Mouse (Mus musculus): ENCODE measurements at regions not wholly inside any gene's neighbourhood (a gene's known extent, or its start where the extent isn't known, plus 50 kb on each side); places are given as distances from the start of the nearest gene placed in this dataset.

DNA sequence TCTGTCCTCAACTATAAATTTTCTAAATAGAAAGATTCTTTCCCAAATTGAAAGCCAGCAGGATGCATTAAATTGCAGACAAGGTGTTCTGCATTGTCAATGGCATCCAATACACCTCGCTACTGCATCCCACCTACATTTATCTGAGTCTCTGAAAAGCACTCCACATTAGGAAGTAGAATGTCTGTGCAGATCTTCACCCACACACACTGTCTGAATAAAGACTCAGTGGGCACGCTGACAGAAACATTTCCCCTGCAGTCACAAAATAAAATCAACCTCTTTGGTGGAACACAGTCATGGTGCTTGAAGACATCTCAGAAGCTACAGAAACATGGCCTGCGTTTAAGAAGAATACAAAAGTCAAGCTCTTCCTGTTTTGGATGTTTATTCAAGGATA is 449.0 kb downstream of the Tmem135 start:
- Histone ChIP-seq H3K27me3 (ENCODE audit: control insufficient read depth, insufficient read depth, low read length) (no peaks in the 10 kb centered on the region), H3K27ac (ENCODE audit: insufficient read depth, low read depth, low read length) (no peak overlapping the region), H3K4me3 (ENCODE audit: low read depth, low read length) (no peak overlapping the region), H3K4me1 (ENCODE audit: control insufficient read depth, insufficient read depth, insufficient read length, low read length) (no peaks in the 10 kb centered on the region), H3K36me3 (ENCODE audit: control insufficient read depth, insufficient read depth, low read length) (no peaks in the 10 kb centered on the region)
- 81% methylated on average over 3 of the region's 3 CpGs for WGBS
- TF ChIP-seq POLR2A (IDR thresholded peaks at IDR 0.05; ENCODE audit: low read depth, low read length): no peak
- no peak for TF ChIP-seq CTCF (IDR thresholded peaks at IDR 0.05; ENCODE audit: extremely low read depth, insufficient read length, insufficient replicate concordance, low read depth, low read length)

DNA sequence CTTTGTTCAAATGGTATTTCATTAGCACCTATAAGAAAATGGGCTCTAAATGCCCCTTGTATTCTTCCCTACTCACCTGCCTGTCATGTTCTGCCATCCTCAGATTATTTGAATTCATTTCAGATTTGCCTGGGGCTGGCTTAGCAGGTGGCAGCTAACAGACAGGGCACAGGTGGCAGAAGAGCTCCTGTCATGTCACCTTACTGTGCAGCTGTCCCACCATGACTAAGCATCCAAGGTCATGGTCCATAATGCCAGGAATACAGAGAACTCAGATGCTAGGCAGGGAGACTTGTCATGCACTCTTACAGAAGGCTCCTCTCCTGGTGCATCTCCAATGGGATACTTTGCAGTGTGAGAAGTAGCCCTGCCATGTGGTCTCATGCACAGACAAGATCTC is 458.7 kb downstream of the Tmem135 start:
- Histone ChIP-seq H3K27me3 (ENCODE audit: control insufficient read depth, insufficient read depth, low read length) (no peaks in the 10 kb centered on the region), H3K4me1 (ENCODE audit: control insufficient read depth, insufficient read depth, insufficient read length, low read length) (no peaks in the 10 kb centered on the region), H3K4me3 (ENCODE audit: low read depth, low read length) (no peak overlapping the region), H3K27ac (ENCODE audit: insufficient read depth, low read depth, low read length) (no peak overlapping the region), H3K36me3 (ENCODE audit: control insufficient read depth, insufficient read depth, low read length) (no peaks in the 10 kb centered on the region)
- TF ChIP-seq POLR2A (IDR thresholded peaks at IDR 0.05; ENCODE audit: low read depth, low read length) (no peak), CTCF (IDR thresholded peaks at IDR 0.05; ENCODE audit: extremely low read depth, insufficient read length, insufficient replicate concordance, low read depth, low read length) (no peak)

DNA sequence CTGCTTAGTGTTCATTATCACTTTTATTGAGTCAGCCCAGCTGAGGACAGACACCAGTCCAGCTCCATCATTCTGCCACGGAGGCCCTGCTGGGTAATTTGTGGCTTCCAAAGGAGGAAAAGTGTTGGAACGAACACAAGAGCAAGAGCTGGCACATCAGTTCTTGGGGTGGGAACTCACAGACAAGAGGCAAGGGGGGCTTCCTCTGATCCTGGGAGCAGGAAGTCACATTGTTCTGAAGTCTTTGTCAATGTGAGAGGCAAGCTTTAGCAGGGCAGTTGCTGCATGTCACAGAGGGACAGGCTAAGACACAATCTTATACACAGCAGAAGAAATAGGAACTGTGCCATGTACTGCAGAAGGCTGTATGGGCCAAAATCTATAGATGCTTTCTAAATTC is 459.1 kb downstream of the Tmem135 start:
- H3K4me1 ChIP-seq (ENCODE audit: control insufficient read depth, insufficient read depth, insufficient read length, low read length): no peaks in the 10 kb centered on the region
- no peak overlapping the region for H3K27ac ChIP-seq (ENCODE audit: insufficient read depth, low read depth, low read length)
- no peaks in the 10 kb centered on the region for H3K27me3 ChIP-seq (ENCODE audit: control insufficient read depth, insufficient read depth, low read length)
- H3K36me3 ChIP-seq (ENCODE audit: control insufficient read depth, insufficient read depth, low read length): no peaks in the 10 kb centered on the region
- TF ChIP-seq POLR2A (IDR thresholded peaks at IDR 0.05; ENCODE audit: low read depth, low read length) (no peak), CTCF (IDR thresholded peaks at IDR 0.05; ENCODE audit: extremely low read depth, insufficient read length, insufficient replicate concordance, low read depth, low read length) (no peak)
- H3K4me3 ChIP-seq (ENCODE audit: low read depth, low read length): no peak overlapping the region
- 56% methylated on average over 2 of the region's 2 CpGs for WGBS

DNA sequence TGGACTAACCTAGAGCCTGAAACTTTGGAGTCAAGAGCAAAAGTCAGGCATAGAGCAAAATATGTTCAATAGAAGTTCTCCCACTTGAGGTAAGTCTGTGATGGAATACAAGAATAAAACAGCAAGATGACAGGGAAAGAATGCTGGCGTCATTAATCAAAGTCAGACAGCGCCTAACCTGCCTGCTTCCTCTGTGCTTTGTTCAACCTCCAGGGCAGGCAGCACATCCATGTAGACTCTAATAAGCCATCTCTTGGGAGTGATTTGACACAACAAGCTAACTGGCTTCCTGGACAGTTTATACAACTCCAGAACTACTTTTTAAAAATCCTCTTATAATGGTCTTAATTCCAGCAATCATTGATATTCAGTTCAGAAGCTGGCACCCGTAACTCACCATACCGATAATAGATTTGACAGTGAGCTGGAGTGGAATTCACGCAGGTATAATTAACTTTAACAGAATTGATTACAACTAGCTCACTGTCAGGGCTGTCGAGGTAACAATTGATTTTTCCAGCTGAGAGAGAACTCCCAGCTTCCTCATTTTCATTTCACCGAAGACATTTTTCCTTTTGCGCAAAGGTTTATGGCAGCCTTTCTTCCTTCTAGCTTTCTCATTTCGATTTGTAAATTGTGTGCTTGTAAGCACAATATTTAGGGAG is 462.6 kb downstream of the Tmem135 start:
- WGBS: 54% methylated on average over 9 of the region's 9 CpGs
- TF ChIP-seq POLR2A (IDR thresholded peaks at IDR 0.05; ENCODE audit: low read depth, low read length) (no peak), CTCF (IDR thresholded peaks at IDR 0.05; ENCODE audit: extremely low read depth, insufficient read length, insufficient replicate concordance, low read depth, low read length) (no peak)
- Histone ChIP-seq H3K4me1 (ENCODE audit: control insufficient read depth, insufficient read depth, insufficient read length, low read length) (no peaks in the 10 kb centered on the region), H3K4me3 (ENCODE audit: low read depth, low read length) (no peak overlapping the region), H3K27me3 (ENCODE audit: control insufficient read depth, insufficient read depth, low read length) (no peaks in the 10 kb centered on the region), H3K36me3 (ENCODE audit: control insufficient read depth, insufficient read depth, low read length) (no peaks in the 10 kb centered on the region), H3K27ac (ENCODE audit: insufficient read depth, low read depth, low read length) (no peak overlapping the region)

DNA sequence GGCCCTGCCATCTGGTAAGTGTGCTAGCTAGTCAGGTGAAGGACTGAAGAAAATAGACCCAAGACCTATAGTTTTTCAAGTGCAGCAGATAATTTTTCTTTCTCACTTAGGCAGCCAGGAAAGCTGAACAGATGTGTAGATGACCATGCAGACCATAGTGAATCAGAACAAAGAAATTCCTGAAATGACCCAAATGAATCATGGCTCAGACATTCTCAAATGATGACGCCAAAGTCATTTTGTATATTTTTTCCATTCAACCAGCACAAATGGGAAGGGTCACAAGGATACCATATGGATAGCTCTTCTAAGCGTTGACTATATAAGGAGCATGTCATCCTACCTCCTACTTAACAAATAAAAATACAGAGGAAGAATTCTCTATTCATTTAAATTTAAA is 463.8 kb downstream of the Tmem135 start:
- no peaks in the 10 kb centered on the region for H3K4me1 ChIP-seq (ENCODE audit: control insufficient read depth, insufficient read depth, insufficient read length, low read length)
- TF ChIP-seq POLR2A (IDR thresholded peaks at IDR 0.05; ENCODE audit: low read depth, low read length) (no peak), CTCF (IDR thresholded peaks at IDR 0.05; ENCODE audit: extremely low read depth, insufficient read length, insufficient replicate concordance, low read depth, low read length) (no peak)
- H3K27ac ChIP-seq (ENCODE audit: insufficient read depth, low read depth, low read length): no peak overlapping the region
- no peaks in the 10 kb centered on the region for H3K36me3 ChIP-seq (ENCODE audit: control insufficient read depth, insufficient read depth, low read length)
- 84% methylated on average over 2 of the region's 2 CpGs for WGBS
- H3K4me3 ChIP-seq (ENCODE audit: low read depth, low read length): no peak overlapping the region
- no peaks in the 10 kb centered on the region for H3K27me3 ChIP-seq (ENCODE audit: control insufficient read depth, insufficient read depth, low read length)

DNA sequence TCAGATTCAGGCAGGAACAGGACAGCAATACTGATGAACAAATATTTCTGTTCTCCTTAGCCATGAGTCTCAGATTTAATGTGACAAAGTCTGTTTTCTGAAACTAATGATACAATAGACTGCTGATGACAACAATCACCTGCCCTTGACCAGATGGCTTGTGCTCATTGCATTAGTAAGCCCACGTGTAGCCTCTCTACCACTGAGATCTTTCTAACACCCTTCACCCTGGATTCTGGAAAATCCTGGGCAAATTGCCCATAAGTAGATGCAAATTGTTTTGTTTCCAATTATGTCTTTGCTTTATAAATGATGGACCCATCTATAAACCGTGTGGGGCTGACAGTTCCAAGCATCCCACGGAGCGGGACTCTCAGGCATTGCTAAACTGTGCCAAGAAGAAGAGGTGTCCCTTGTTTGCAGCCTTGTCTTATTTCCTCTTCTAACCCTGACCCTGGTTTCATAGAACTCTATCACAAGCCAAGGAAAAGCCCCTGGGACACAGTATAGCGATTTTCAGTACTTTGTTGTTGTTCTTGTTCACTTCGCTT is 475.7 kb downstream of the Tmem135 start:
- WGBS: 81% methylated on average over 6 of the region's 6 CpGs
- Histone ChIP-seq H3K27me3 (ENCODE audit: control insufficient read depth, insufficient read depth, low read length) (no peaks in the 10 kb centered on the region), H3K4me1 (ENCODE audit: control insufficient read depth, insufficient read depth, insufficient read length, low read length) (no peaks in the 10 kb centered on the region), H3K36me3 (ENCODE audit: control insufficient read depth, insufficient read depth, low read length) (no peaks in the 10 kb centered on the region), H3K27ac (ENCODE audit: insufficient read depth, low read depth, low read length) (no peak overlapping the region), H3K4me3 (ENCODE audit: low read depth, low read length) (no peak overlapping the region)
- TF ChIP-seq POLR2A (IDR thresholded peaks at IDR 0.05; ENCODE audit: low read depth, low read length) (no peak), CTCF (IDR thresholded peaks at IDR 0.05; ENCODE audit: extremely low read depth, insufficient read length, insufficient replicate concordance, low read depth, low read length) (no peak)
